Mouse (Mus musculus) thymus, postnatal 14 days (tissue): ENCODE measurements around the gene Gm14226.
A peak's percentile ranks its signal among the peaks of the same experiment; 100 is the strongest.
"Not testable (repeated sequence)": the region's sequence is repeated elsewhere in the genome, so short reads cannot be mapped to it uniquely, and the experiment has no call there.

ENCODE experiments used
- DNase-seq: peaks from one replicate; pipeline ENCODE4 v3.0.0; 2021

Gm14226 gene

DNA sequence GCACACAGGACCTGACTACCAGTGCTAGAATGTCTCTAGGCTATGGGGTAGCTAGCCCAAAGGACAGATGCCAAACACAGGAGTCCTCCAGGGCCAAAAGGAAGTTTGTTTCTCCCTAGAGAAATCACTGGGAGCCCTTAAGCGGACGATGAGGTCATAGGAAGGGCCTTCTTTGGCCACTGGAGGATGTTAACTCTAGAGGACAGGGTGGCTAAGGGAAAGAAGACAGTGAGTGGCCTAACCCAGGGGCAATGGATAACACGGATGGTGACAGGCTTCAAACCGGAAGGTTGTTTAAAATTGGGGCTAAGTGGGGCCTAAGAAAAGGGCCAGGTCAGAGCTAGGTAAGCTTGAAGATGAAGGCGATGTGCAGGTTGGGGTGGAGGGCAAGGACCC, 32.0 kb downstream of the Gm14226 start:
- no peak for DNase-seq

DNA sequence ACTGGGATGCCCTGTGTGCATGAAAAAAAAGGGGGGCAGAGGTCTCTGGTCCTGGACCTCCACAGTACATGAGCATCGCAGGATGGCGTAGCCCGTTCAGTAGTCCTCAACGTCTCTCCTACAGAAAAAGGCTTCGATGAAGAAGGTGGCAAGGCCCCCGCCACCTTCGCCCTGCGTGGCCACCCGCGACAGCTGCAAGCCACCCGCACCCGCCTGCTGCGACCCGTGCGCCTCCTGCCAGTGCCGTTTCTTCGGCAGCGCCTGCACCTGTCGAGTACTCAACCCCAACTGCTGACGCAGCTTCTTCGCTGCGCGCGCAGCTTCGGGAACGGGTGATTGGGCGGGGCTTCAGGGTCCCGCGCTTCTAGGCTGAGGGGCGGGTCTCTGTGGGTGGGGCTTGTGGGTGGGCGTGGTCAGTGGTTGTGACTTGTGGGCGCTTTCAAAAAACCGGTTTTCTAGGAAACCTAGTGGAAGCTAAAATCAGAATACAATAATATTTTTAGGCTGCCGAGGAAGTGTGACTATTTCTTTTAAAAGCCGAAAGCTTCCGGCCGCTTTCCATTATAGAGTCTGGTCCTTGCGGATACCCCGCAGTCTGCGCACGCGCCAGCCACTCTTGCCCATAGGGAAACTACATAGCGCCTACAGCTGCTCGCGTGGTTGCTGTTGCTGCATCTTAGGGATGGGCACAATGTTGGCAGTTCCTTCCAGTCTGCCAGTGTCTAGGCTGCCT, 32.6 kb downstream of the Gm14226 start:
- DNase-seq: peak; percentile 99

DNA sequence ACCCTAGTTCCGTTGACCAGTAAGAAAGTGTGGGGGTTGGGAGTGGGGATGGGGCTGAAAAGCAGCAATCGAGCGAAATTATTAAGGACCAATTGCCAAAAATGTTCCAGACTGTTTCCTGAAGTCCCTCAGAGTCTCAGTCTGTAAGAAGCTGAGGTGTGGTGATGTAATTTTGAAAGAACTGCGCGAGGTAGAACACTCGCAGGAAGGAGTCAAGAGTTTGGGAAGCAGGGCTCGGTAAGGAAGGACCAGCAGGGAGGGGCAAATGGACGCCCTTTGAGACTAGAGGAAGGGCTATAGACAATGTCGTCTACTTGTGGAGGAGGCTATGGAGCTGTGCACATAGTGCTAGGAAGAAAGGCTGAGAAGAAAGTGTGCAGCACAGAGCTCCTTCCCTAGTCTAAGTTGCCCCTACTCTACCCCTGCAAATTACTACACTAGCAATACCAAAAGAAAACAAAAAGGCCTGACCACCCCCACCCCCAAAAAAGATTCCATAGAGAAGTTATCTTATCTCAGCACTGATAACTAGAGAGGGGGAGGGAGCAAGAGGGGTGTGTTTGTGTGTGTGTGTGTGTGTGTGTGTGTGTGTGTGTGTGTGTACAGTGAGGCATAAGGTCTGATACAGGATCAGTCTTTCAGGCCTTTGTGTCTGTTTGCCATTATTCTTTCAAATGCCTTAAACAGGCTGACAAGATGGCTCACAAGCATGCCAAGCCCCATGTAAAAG, 33.7 kb downstream of the Gm14226 start:
- DNase-seq: no peak

DNA sequence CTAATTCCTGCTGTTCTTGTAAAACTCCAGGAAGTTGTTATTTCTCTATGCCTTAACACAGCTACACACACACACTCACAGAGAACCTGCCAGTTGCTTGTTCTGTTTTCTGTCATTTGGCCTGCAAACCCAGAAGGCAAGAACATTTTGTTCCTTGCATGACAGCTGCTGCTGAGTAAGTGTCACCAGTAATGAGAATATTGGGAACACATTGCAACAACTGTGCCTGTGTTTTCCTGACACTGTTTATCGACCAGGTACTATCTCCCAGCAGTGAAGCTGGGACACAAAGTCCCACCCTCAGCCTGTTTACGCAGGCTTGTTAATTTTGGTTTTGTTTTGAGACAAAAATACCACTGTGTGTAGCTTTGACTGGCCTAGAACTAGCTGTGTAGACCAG, 34.6 kb downstream of the Gm14226 start:
- DNase-seq: no peak

DNA sequence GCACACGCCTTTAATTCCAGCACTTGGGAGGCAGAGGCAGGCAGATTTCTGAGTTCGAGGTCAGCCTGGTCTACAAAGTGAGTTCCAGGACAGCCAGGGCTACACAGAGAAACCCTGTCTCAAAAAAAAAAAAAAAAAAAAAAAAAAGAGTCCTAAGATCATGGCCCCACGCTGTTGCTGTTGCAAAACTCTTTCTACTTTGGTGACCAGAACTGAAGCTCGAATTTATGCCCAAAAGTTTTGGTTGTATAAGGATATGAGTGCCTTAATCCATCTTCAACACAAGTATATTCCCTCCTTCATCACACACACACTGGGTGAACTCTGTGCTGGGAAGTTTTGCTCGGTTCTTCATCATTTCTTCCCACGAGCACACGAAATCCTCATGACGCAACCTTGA, 35.4 kb downstream of the Gm14226 start:
- not testable (repeated sequence) for DNase-seq

DNA sequence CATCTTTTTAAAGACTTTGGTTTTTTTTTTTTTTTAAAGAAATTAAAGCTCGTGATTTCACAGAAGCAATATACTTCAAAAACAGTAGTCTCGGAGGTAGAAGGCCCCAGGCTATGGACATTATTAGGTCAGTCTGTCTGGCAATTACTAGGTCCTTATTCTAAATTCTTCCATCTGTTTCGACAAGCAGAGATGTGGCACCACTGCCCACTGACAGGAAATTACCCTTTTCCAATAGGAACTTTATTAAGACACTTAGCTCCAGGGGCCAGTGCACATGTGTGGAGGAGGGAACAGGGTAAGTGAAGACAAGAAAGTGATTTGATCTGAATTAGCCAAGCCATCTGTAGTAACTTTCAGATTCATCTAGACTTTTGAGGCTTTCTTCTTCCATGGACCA, 36.6 kb downstream of the Gm14226 start:
- no peak for DNase-seq

DNA sequence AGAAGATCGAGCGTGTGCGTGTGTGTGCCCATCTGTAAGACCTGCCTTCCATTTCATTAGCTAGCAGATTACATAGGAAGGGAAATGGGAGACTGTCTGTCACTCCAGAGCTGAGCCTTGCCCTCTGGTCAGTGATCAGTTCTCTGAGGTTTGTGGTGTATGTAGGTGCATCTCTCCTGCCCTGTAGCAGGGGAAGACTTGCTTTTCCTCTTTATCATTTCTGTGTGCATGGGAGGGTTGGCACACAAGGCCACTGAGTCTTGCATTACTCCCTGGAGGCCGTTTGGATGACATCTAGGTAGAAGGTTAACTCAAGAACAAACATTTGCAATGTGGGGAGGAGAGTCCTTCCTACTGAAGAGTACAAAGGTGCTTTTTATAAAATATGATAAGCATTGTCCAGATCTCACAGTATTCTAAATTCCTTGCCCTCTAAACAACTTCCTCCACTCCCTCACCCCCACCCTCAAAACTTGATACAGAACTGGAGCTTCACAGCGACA, 38.1 kb downstream of the Gm14226 start:
- no peak for DNase-seq

DNA sequence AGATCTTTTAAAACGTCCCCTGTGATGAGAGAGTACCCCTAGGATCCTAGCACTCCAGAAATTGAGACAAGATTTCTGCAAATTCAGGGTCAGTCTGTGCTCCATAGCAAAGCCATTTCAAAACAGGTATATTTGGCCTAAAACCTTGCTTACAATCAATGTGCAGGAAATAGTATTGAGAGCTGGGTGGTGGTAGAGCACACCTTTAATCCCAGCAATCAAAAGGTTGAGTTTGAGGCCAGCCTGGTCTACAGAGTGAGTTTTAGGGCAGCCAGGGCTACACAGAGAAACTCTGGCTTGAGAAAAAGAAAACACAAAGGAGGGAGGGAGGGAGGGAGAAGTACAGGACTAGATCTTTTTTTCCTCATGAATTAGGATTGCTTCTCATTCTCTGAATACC, 39.3 kb downstream of the Gm14226 start:
- no peak for DNase-seq

DNA sequence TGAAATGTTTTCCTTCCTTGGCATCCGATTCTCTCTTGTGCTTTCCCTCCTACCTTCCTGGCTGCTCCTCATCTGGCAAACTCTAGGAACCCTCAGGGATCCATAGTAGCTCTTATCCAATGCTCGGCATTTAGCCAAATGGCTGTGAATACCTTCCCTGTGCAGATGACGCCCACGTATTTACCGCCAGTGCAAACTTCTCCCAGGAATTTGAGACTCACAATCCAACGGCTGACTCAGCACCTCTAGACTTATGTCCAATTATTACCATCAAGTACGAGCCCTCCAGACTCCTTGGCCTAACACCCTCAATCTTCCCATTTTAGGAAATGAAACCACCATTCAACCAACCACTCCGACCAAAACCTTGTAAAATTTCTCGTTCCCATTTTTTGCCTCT, 53.0 kb downstream of the Gm14226 start:
- no peak for DNase-seq

DNA sequence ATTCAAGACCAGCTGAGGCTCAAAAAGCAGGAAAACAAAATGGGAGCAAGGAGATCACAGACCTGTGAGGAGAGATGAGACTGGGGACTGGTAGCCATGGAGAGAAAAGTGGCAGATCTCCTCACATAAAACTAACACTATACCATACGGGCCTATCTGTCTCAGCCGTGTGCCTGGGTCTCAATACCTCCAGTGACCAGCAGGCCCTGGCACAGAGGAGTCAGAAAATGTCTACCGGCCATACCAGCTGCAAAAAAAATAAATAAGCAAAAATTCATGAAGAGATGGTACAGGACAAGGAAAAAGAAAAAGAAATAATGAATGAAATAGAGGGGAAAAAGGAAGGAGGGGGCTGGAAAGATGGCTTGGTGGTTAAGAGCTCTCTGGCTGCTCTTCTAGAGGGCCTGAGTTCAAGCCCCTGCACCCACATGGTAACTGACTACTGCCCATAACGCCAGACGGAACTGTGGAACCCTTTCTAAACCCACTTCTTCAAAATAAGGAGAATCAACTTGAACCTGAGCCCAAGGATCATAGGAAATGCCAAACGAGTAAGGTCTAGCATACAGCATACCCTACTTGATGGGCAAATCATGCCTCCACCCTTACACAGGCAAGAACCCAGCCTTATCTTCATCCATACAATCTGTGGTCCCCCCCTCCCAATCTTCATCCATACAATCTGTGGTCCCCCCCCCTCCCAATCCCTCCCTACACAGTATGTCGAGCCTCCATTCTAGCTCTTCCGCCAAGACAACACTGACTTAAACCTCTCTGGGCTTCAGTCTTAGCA, 54.5 kb downstream of the Gm14226 start:
- no peak for DNase-seq

DNA sequence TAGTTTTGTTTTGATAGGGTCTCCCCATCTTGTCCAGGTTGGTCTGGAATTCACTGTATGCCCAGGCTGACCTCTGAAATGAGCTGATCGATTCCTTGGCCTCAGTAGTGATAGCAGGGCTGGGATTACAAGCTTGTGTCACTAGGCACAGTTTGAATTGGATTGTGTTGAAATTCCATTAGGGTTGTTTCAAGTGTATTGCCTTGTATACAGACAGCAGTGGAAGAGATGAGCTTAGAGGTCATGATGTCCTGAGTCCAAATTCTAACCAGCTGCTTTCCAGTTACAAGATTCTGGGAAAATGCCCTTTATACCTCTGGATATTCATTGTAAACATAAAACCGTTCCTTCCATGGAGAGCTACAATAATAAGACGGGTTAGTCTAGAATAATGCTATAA, 55.3 kb downstream of the Gm14226 start:
- DNase-seq: no peak

DNA sequence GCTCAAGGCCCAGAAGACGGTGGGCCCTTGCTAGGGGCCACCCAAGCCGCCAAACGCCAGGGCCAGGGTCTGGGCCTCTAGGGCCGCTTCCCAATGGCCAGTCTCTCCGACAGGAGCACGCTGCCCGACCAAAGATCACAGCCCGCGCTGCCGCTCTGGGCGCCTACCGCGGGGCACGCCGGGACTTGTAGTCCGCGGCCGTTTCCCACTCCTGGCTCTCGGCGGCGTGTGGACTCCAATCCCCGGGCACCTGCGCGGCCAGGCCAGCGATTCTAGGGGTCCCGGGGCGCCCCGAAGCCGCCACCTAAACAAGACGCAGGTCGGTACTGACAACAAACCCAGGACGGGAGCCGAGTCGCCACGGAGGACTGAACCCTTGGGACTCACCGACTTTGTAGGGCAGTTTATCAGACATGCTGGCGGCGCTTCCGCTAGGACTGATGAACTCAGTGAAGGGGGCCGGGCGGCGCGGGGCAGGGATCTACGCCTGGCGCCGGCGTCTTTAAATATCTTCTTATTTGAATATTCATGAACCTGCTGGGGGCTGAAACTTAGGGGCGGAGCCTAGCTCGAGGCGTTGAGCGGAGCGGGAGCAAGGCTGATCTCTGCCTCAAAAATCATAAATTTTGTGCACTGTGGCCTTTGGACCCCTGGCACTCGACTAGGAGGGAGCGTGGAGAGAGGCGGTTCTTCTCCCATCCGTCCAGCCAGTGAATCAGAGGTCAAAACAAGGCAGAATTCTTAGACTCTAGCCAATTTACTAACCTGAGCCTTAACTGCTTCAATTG, 56.1 kb downstream of the Gm14226 start, which contains the start of gene Ahcy:
Gene Ahcy (minus strand): TSS at position 520 of the 788 bp plus-strand sequence.
- DNase-seq: peak; percentile 91

DNA sequence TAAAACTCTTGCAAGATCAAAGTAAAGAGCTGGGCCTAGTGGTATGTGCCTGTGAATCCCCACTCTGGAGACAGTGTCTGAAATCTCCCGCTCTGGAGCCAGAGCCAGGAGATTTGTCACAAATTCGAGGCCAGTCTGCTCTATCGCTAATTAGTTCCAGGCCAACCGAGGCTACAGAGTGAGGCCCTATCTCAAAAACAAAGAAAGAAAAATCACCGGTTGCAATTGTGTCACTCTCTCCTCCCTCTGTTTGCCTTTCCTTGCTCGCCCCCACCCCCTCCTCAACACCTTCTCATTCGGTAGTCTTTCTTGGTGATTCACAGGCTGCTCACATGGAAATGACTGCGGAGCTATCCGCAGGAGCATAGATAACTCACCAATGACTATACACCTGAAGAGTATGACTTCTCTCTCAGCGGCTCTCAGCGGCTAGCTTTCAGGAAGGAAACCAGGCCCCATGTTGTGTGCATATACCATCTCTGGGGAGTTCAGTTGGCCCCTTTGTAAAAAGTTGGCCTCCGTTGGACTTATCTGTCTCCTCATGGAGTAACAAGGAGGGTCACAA, 56.8 kb downstream of the Gm14226 start:
- DNase-seq: peak; percentile 26

DNA sequence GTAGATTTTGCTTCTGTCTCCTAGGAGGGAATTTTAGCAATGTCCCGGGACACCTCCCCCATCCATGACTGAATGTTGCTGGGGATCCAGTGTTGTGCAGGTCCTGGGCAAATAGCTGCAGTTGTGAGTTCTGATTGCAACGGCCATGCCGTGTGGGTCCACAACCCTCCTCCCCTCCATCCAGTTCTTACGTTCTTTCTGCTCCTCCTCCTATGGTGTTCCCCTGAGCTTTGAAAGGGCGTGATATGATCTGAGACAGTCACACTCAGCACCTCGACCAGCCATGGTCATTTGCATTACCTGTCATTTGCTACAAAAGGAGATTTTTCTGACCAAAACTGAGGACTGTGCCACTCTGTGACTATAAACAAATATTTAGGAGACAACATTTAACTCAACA, 57.6 kb downstream of the Gm14226 start:
- no peak for DNase-seq
